Mouse (Mus musculus) ovary, adult 18-20 months (tissue): ENCODE measurements around the gene Plcd1.

Experiments used
- DNase-seq: peaks from one replicate; pipeline ENCODE4 v3.0.0; 2022; ENCODE audit warnings: low spot score, mixed read lengths

The Plcd1 gene

GRCm38 (mm10) chr9:119053964-119054576 lies 39.2 kb downstream of the Plcd1 start:
- no peak for DNase-seq

GRCm38 (mm10) chr9:119052154-119052944 lies 41.0 kb downstream of the Plcd1 start, which contains the start of gene Vill:
Gene Vill, plus strand, starts transcription at chr9:119052778.
- DNase-seq, result no peak

- DNase-seq, result no peak
Observed at GRCm38 (mm10) chr9:119051158-119051557, 42.1 kb downstream of the Plcd1 start.

GRCm38 (mm10) chr9:119048182-119048903 lies 45.0 kb downstream of the Plcd1 start:
- no peak for DNase-seq

GRCm38 (mm10) chr9:119040101-119040775 lies 53.1 kb downstream of the Plcd1 start:
- DNase-seq, result no peak

GRCm38 (mm10) chr9:119038574-119038973 lies 54.7 kb downstream of the Plcd1 start:
- DNase-seq, result no peak

GRCm38 (mm10) chr9:119037076-119037730 lies 56.1 kb downstream of the Plcd1 start:
- no peak for DNase-seq

- peak; percentile 73 for DNase-seq
Observed at GRCm38 (mm10) chr9:119035836-119036235, 57.5 kb downstream of the Plcd1 start.

GRCm38 (mm10) chr9:119034676-119035665 lies 58.3 kb downstream of the Plcd1 start:
- no peak for DNase-seq

- no peak for DNase-seq
Observed at GRCm38 (mm10) chr9:119034069-119034468, 59.2 kb downstream of the Plcd1 start.

GRCm38 (mm10) chr9:119033111-119033921 lies 60.0 kb downstream of the Plcd1 start:
- DNase-seq, result no peak

- DNase-seq, result no peak
Observed at GRCm38 (mm10) chr9:119032538-119032937, 60.8 kb downstream of the Plcd1 start.

GRCm38 (mm10) chr9:119031772-119032171 lies 61.5 kb downstream of the Plcd1 start:
- peak; percentile 54 for DNase-seq

- no peak for DNase-seq
Observed at GRCm38 (mm10) chr9:119031038-119031437, 62.3 kb downstream of the Plcd1 start.

- DNase-seq, result peak; percentile 61
Observed at GRCm38 (mm10) chr9:119029568-119029967, 63.7 kb downstream of the Plcd1 start.

GRCm38 (mm10) chr9:119028226-119029195 lies 64.8 kb downstream of the Plcd1 start:
- peak; percentile 69 for DNase-seq

- DNase-seq, result no peak
Observed at GRCm38 (mm10) chr9:119027337-119027736, 66.0 kb downstream of the Plcd1 start.

- no peak for DNase-seq
Observed at GRCm38 (mm10) chr9:119025832-119026331, 67.4 kb downstream of the Plcd1 start.
